Mouse (Mus musculus) liver, postnatal 0 days (tissue): ENCODE data around the gene Wrap53. TPM values are rescaled to one million over a fixed set of nuclear protein-coding genes. Genes with fewer than 3 reads are reported as not detected.

Source experiments
- ATAC-seq: fragments of 200-750 bp; cut with Nextera tagmentation; 2 replicates; pipeline ENCODE4 v1.8.0; 2017; ENCODE audit warnings: mild to moderate bottlenecking, moderate library complexity
- DNase-seq: peaks from one replicate; pipeline ENCODE4 v3.0.0-alpha.2; 2016
- H3K27ac ChIP-seq: fragments of 300-500 bp; sonication (generic); 2 replicates; pipeline ENCODE4 v1.5.1; 2014; ENCODE audit warnings: antibody characterized with exemption, moderate library complexity, mild to moderate bottlenecking, low read depth
- H3K27me3 ChIP-seq: fragments of 300-500 bp; sonication (generic); 2 replicates; pipeline ENCODE4 v1.6.1; 2014; ENCODE audit warnings: low read length, control low read depth, mixed read lengths; ENCODE audit not compliant: insufficient read depth
- H3K36me3 ChIP-seq: fragments of 300-500 bp; sonication (generic); replicated peaks from 2 replicates; pipeline ENCODE4 v1.6.1; 2014; ENCODE audit warnings: mild to moderate bottlenecking, control low read depth, low read length, moderate library complexity, mixed read lengths; ENCODE audit not compliant: insufficient read depth
- H3K4me1 ChIP-seq: fragments of 300-500 bp; sonication (generic); 2 replicates; pipeline ENCODE4 v1.6.1; 2014; ENCODE audit warnings: antibody characterized with exemption, mild to moderate bottlenecking, control low read depth; ENCODE audit not compliant: insufficient read depth
- H3K4me2 ChIP-seq: fragments of 300-500 bp; sonication (generic); 2 replicates; pipeline ENCODE4 v1.6.1; 2014; ENCODE audit warnings: low read depth, mild to moderate bottlenecking, low read length, moderate library complexity, mixed read lengths
- H3K4me3 ChIP-seq: fragments of 300-500 bp; sonication (generic); 2 replicates; pipeline ENCODE4 v1.5.1; 2014; ENCODE audit warnings: low read depth, low read length
- H3K9ac ChIP-seq: fragments of 300-500 bp; sonication (generic); replicated peaks from 2 replicates; pipeline ENCODE4 v1.6.1; 2014; ENCODE audit warnings: mild to moderate bottlenecking, moderate library complexity
- H3K9me3 ChIP-seq: fragments of 300-500 bp; sonication (generic); 2 replicates; pipeline ENCODE4 v1.6.1; 2016; ENCODE audit warnings: mild to moderate bottlenecking, control low read depth, low read length, mixed read lengths
- CTCF ChIP-seq: sonication (generic); IDR thresholded peaks from 2 replicates; pipeline ENCODE4 v1.5.1; 2016; ENCODE audit warnings: antibody characterized with exemption, low read depth
- EP300 ChIP-seq: IDR thresholded peaks from 2 replicates; pipeline ENCODE4 v1.6.1; 2016; ENCODE audit warnings: antibody characterized with exemption, low read depth, mild to moderate bottlenecking
- WGBS: fragments of 180-500 bp; shearing (Covaris S2); extraction: QIAGEN DNeasy Blood & Tissue Kit; methylation state at CpG from one replicate; pipeline ENCODE4 v1.1.7; 2014; ENCODE audit not compliant: insufficient replicate concordance; 5-methylcytosine and 5-hydroxymethylcytosine counted together
- polyA plus RNA-seq: library from polyadenylated mRNA; unstranded; fragments of >200 nt; fragmentation: Nextera tagmentation; extraction: Ambion mirVana; gene quantifications from 2 replicates; pipeline ENCODE4 v1.2.1, GENCODE M21; 2015

The Wrap53 gene
- polyA plus RNA-seq, 1 experiment from 2014 or later = 10.0 TPM

- no peaks in the 10 kb centered on the region for H3K36me3 ChIP-seq
- no peak overlapping the region for H3K9ac ChIP-seq
- H3K27me3 ChIP-seq = peaks cover 6% of the 10 kb centered on the region; the same call in 1 of the 2 replicates
- H3K4me2 ChIP-seq = no peak overlapping the region
- H3K9me3 ChIP-seq = no peaks in the 10 kb centered on the region
- TF ChIP-seq CTCF (no peak), EP300 (no peak)
- no peak overlapping the region for H3K27ac ChIP-seq
- DNase-seq = no peak
- peaks cover 3% of the 10 kb centered on the region; the same call in 1 of the 2 replicates for H3K4me1 ChIP-seq
- H3K4me3 ChIP-seq = no peak overlapping the region
- WGBS = 68% methylated on average over 9 of the region's 9 CpGs
- ATAC-seq = no peak
Measured at GRCm38 (mm10) chr11:69525661-69526060, 54.4 kb downstream of the Wrap53 start.

- H3K36me3 ChIP-seq = no peaks in the 10 kb centered on the region
- ATAC-seq (no peak), DNase-seq (no peak)
- H3K4me2 ChIP-seq = no peak overlapping the region
- no peaks in the 10 kb centered on the region for H3K9me3 ChIP-seq
- H3K27ac ChIP-seq = no peak overlapping the region
- 68% methylated on average over 4 of the region's 4 CpGs for WGBS
- peaks cover 6% of the 10 kb centered on the region; the same call in 1 of the 2 replicates for H3K4me1 ChIP-seq
- no peak overlapping the region for H3K9ac ChIP-seq
- no peak overlapping the region for H3K4me3 ChIP-seq
- TF ChIP-seq EP300 (no peak), CTCF (no peak)
- peaks cover 3% of the 10 kb centered on the region; the same call in 1 of the 2 replicates for H3K27me3 ChIP-seq
Measured at GRCm38 (mm10) chr11:69523651-69524050, 56.4 kb downstream of the Wrap53 start.

- no peaks in the 10 kb centered on the region for H3K36me3 ChIP-seq
- no peaks in the 10 kb centered on the region for H3K9me3 ChIP-seq
- no peak overlapping the region for H3K27ac ChIP-seq
- 59% methylated on average over 9 of the region's 9 CpGs for WGBS
- no peak for TF ChIP-seq CTCF
- TF ChIP-seq EP300 = no peak
- ATAC-seq (no peak), DNase-seq (no peak)
- peaks cover 6% of the 10 kb centered on the region; the same call in 1 of the 2 replicates for H3K4me1 ChIP-seq
- no peak overlapping the region for H3K9ac ChIP-seq
- no peaks in the 10 kb centered on the region for H3K27me3 ChIP-seq
- no peak overlapping the region for H3K4me3 ChIP-seq
- no peak overlapping the region for H3K4me2 ChIP-seq
Measured at GRCm38 (mm10) chr11:69521526-69522149, 58.4 kb downstream of the Wrap53 start.

GRCm38 (mm10) chr11:69519976-69520375 lies 60.1 kb downstream of the Wrap53 start:
- H3K4me1 ChIP-seq = peaks cover 6% of the 10 kb centered on the region; the same call in 1 of the 2 replicates
- WGBS = 66% methylated on average over 4 of the region's 4 CpGs
- DNase-seq (no peak), ATAC-seq (no peak)
- TF ChIP-seq CTCF = no peak
- TF ChIP-seq EP300 = no peak
- H3K36me3 ChIP-seq = no peaks in the 10 kb centered on the region
- no peaks in the 10 kb centered on the region for H3K27me3 ChIP-seq
- H3K4me2 ChIP-seq = no peak overlapping the region
- H3K4me3 ChIP-seq = no peak overlapping the region
- no peak overlapping the region for H3K27ac ChIP-seq
- no peaks in the 10 kb centered on the region for H3K9me3 ChIP-seq
- H3K9ac ChIP-seq = no peak overlapping the region

GRCm38 (mm10) chr11:69516661-69517060 lies 63.4 kb downstream of the Wrap53 start:
- TF ChIP-seq CTCF = no peak
- no peak for TF ChIP-seq EP300
- Histone ChIP-seq H3K4me1 (peaks cover 6% of the 10 kb centered on the region; the same call in 1 of the 2 replicates), H3K27me3 (no peaks in the 10 kb centered on the region), H3K27ac (no peak overlapping the region), H3K9me3 (no peaks in the 10 kb centered on the region), H3K36me3 (no peaks in the 10 kb centered on the region), H3K4me2 (no peak overlapping the region; the same call in 1 of the 2 replicates), H3K4me3 (no peak overlapping the region), H3K9ac (no peak overlapping the region)
- no peak for DNase-seq
- 56% methylated on average over 3 of the region's 3 CpGs for WGBS
- no peak for ATAC-seq

- ATAC-seq = no peak
- Histone ChIP-seq H3K4me1 (peaks cover 6% of the 10 kb centered on the region; the same call in 1 of the 2 replicates), H3K27ac (no peak overlapping the region), H3K4me2 (no peak overlapping the region; the same call in 1 of the 2 replicates), H3K36me3 (no peaks in the 10 kb centered on the region), H3K9ac (no peak overlapping the region), H3K27me3 (no peaks in the 10 kb centered on the region), H3K9me3 (no peaks in the 10 kb centered on the region), H3K4me3 (no peak overlapping the region)
- TF ChIP-seq CTCF (no peak), EP300 (no peak)
- WGBS = 60% methylated on average over 15 of the region's 15 CpGs
- no peak for DNase-seq
Measured at GRCm38 (mm10) chr11:69516151-69516640, 63.9 kb downstream of the Wrap53 start.
